Mouse (Mus musculus): ENCODE results near the gene Snx25. TPM values are rescaled to one million over a fixed set of nuclear protein-coding genes. Genes with fewer than 3 reads are reported as not detected.

The Snx25 gene
- total RNA-seq (2021), result 1 to 10 TPM; 7.7 to 9.5 TPM
- long read RNA-seq, experiment 1, transcript Snx25-203 (19 exons, 3,445 nt), result major isoform, 8 of 14 reads
- long read RNA-seq, experiment 1, partial matches to known transcripts, result 1 of 14 reads
- long read RNA-seq, experiment 1, other reads (novel, unspliced or antisense), result 5 of 14 reads
- long read RNA-seq, experiment 2, transcript Snx25-203 (19 exons, 3,445 nt), result major isoform, 12 of 16 reads
- long read RNA-seq, experiment 2, partial matches to known transcripts, result 1 of 16 reads
- long read RNA-seq, experiment 2, other reads (novel, unspliced or antisense), result 3 of 16 reads

- DNase-seq, result peak; percentile 86
These were observed at the start of gene Snx25 for GRCm38 (mm10) chr8:46152064-46153031. Snx25 (minus strand) TSS chr8:46152159.

GRCm38 (mm10) chr8:46197673-46198072, 45.7 kb upstream of the Snx25 start:
- DNase-seq, result no peak

- no peak for DNase-seq
These were observed 44.9 kb upstream of the Snx25 start for GRCm38 (mm10) chr8:46196877-46197276.

GRCm38 (mm10) chr8:46193100-46193499, 41.1 kb upstream of the Snx25 start:
- no peak for DNase-seq

GRCm38 (mm10) chr8:46185361-46185760, 33.4 kb upstream of the Snx25 start:
- peak; percentile 70 for DNase-seq

- no peak for DNase-seq
These were observed 28.2 kb upstream of the Snx25 start for GRCm38 (mm10) chr8:46180136-46180535.

- no peak for DNase-seq
These were observed 21.7 kb upstream of the Snx25 start for GRCm38 (mm10) chr8:46173651-46174050.

GRCm38 (mm10) chr8:46163870-46164190, 11.9 kb upstream of the Snx25 start:
- DNase-seq, result no peak

GRCm38 (mm10) chr8:46162953-46163869, 11.3 kb upstream of the Snx25 start:
- DNase-seq, result peak; percentile 96

- no peak for DNase-seq
These were observed 1.1 kb upstream of the Snx25 start for GRCm38 (mm10) chr8:46153042-46153441.

- DNase-seq, result peak; percentile 62
These were observed 527 bp downstream of the Snx25 start, which contains the start of gene Cfap97 for GRCm38 (mm10) chr8:46151202-46152062. Cfap97 (plus strand) TSS chr8:46151771.

- DNase-seq, result no peak
These were observed 2.2 kb downstream of the Snx25 start for GRCm38 (mm10) chr8:46149782-46150181.

GRCm38 (mm10) chr8:46149306-46149705, 2.7 kb downstream of the Snx25 start:
- no peak for DNase-seq

- no peak for DNase-seq
These were observed 5.8 kb downstream of the Snx25 start for GRCm38 (mm10) chr8:46146173-46146572.

- no peak for DNase-seq
These were observed 8.0 kb downstream of the Snx25 start for GRCm38 (mm10) chr8:46143924-46144323.

GRCm38 (mm10) chr8:46143470-46143869, 8.5 kb downstream of the Snx25 start:
- no peak for DNase-seq

GRCm38 (mm10) chr8:46142498-46143081, 9.4 kb downstream of the Snx25 start:
- no peak for DNase-seq

- no peak for DNase-seq
These were observed 10.3 kb downstream of the Snx25 start for GRCm38 (mm10) chr8:46141688-46142087.

- DNase-seq, result no peak
These were observed 11.4 kb downstream of the Snx25 start for GRCm38 (mm10) chr8:46140376-46141120.
